Mouse (Mus musculus): ENCODE data around the gene 1700020D05Rik. TPM values are rescaled to one million over a fixed set of nuclear protein-coding genes. Genes with fewer than 3 reads are reported as not detected.
"Not testable (repeated sequence)": the region's sequence is repeated elsewhere in the genome, so short reads cannot be mapped to it uniquely, and the experiment has no call there.

The 1700020D05Rik gene
- total RNA-seq, 1 experiment from 2014 or later, result not detected

DNA sequence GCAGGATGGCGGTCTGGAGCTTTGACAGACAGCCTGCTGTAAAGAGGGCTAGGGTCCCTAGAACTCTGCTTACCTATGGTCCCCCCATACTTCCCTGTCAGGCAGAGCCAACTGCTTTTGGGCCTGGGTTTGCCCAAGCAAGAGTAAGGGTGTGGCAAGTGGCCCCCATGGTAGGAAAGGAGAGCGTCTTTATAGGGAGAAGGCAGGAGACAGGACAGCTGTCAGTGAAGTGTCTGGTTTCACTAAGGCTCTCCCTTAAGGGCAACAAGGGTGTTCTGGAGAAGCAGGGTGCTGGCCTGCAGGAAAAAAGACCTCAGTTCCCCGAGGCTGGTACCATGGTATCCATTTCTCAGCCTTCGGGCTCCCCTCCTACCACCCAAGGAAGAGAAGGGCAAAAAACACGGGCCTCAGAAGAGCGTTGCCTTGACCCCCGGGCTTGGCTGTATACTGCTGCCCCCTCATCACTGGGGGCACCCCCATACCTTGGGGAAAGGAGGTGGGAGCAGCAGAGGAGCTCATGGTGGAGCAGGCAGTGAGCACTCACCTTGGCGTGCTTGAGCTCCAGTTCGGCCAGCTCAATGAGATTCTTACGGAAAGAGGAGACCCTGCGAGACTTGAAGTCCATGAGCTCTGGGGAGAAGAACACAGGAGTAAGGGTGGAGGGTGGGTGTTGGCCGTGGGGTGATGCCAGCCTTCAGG is 8.1 kb downstream of the 1700020D05Rik start:
- ATAC-seq (replicated peaks; ENCODE audit: low read depth, poor library complexity, severe bottlenecking), result no peak

DNA sequence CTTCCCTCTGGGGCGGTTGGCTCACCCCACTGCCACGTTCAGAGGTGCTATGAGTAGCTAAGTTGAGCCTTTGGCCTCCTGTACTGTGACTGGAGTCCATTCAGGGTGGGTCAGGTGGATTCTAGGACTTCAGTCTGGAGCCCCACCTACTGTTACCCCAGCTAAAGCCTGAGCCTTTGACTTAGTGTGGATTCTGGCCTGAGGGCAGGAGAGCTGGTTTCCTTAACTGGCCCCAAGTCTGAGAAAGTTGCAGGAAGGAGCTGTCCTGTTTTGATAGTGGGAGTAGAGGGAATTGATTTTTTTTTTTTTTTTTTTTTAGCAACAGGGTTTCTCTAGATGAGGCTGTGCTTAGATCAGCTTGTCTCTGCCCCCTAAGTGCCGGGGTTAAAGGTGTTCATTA is 9.3 kb downstream of the 1700020D05Rik start:
- ATAC-seq (replicated peaks; ENCODE audit: low read depth, poor library complexity, severe bottlenecking), result no peak

DNA sequence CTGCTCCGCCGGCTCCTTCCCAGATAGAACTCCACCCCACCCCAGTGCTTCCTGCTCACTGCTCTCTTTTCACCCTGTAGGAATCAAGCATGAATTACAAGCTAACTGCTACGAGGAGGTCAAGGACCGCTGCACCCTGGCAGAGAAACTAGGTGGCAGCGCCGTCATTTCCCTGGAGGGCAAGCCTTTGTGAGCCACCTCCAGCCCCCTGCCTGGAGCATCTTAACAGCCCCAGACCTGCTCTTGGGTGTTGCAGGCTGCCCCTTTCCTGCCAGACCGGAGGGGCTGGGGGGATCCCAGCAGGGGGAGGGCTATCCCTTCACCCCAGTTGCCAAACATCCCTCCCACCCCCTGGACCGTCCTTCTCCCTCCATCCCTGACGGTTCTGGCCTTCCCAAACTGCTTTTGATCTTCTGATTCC is 10.3 kb downstream of the 1700020D05Rik start:
- ATAC-seq (replicated peaks; ENCODE audit: low read depth, poor library complexity, severe bottlenecking), result not testable (repeated sequence)

DNA sequence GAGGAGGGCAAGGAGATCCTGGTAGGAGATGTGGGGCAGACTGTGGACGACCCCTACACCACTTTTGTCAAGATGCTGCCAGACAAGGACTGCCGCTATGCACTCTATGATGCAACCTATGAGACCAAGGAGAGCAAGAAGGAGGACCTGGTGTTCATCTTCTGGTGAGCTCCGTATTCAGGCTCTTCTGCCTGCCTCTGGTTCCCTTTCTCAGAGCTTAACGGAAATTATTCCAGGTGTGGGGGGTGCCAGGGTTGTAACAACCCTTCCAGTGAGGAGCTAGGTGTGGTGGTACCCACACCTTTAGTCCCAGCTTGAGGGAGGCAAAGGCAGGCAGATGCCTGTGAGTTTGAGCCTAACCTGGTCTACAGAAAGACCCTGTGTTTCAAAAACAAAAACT is 10.9 kb downstream of the 1700020D05Rik start:
- ATAC-seq (replicated peaks; ENCODE audit: low read depth, poor library complexity, severe bottlenecking), result no peak

DNA sequence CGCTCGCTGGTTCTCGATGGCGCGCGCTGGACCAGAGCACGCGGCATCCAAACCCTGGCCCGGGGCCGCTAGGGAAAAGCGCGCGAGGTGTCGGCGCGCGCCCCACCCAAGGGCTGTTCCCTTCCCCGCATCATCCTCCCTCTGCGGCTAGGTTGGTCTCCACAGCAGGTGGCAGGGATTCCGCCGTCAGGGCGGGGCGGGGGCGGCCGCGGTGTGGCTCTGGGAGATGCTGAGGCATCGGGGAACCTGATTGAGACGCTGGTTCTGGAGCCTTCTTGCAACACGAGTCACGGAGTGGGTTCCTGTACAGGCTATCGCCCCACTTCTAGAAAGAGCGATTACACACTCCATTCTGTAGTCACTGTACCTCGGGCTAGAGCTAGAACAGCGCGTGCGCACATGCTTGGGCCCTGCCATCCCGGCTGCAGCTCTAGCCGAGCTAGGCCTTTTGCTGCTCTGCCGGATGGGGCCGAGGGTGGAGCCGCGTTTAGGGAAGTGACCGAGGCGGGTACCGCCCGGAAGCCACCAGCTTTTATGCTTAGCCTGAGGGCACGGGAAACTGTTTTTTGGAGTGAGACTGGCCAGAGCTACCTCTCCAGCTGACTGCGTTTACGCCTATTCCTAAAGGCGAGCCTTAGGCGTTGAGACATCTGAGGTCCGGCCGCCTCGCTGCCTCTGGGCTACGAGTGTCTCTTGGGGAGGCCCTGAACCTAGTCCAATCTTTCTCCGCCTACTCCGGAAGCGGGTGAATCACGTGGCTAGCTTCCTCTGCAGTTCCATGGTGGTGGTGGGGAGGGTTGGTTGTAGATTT is 12.5 kb downstream of the 1700020D05Rik start:
- peak; percentile 34 for ATAC-seq (replicated peaks; ENCODE audit: low read depth, poor library complexity, severe bottlenecking)

DNA sequence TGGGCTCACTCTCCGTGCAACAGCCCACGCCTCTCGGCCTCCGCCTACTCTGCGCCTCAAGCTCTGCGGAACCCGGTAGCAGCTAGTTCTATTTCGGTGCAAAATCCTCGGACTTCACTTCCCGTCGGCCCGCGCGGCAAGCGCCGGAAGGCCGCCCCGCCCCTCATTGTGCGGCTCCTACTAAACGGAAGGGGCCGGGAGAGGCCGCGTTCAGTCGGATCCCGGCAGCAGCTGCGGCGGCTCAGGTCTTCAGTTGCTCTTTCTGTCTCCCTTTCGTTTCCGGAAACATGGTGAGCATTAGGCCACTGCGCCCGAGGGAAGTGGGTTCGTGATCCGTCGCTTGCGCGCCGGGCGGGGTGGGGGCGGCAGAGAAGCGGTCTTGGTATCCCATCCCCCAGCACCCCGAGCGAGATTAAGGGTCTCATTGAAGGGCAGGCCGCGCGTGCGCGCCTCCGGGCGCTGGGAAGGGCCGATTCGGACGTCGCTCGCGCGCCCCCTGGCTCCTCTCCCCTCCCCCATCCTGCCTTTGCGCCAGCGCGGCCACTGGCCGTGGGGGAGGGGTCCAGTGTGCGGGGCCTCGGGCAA is 13.2 kb downstream of the 1700020D05Rik start, which contains the start of gene Cfl1:
Cfl1 (plus strand) TSS at position 143 of the 585 bp plus-strand sequence.
- ATAC-seq (replicated peaks; ENCODE audit: low read depth, poor library complexity, severe bottlenecking), result peak; percentile 46

DNA sequence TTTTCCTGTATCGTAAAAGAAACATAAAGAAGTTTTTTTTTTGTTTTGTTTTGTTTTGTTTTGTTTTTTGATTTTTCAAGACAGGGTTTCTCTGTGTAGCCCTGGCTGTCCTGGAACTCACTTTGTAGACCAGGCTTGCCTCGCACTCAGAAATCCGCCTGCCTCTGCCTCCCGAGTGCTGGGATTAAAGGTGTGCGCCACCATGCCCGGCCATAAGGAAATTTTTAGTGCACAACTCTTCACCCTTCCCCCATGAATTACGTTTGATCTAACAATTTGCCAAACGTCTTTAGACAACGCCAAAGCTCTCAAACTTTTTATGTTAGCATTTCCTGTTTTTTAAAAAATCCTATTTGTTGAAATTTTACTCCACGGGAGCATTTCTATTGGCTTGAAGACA is 13.9 kb downstream of the 1700020D05Rik start:
- not testable (repeated sequence) for ATAC-seq (replicated peaks; ENCODE audit: low read depth, poor library complexity, severe bottlenecking)

DNA sequence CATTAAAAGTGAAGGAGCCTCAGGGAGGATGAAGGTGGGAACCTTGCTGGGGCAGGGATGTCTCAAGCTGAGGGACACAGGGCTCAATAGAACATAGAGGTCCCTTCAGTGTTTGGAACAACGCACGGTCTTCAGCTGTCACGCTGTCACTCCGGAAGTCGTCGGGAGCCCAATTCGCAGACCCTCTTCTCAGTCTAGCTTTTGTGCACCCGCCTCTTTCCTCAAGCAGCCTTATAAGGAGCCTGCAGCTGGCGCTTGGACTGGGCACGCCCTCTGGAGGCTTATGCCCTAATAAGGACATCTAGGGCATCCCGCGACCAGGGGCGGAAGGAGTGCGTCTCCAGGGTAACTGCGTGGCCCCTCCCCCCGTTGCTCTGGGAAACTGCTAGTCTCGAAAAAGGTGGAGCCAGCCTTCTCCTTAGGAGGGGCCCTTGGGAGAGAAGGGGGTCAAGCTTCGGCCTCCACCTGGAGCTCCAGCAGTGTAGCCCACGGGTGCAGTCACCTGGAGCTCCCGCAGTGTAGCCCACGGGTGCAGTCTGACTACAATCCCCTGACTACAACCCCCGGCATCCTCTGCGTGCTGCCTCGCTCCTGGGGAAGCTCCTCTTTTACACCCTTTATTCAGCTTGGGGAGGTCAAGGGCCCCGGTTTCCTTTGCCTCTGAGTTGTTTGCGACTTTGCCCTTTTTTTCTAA is 14.6 kb downstream of the 1700020D05Rik start:
- ATAC-seq (replicated peaks; ENCODE audit: low read depth, poor library complexity, severe bottlenecking), result peak; percentile 57

DNA sequence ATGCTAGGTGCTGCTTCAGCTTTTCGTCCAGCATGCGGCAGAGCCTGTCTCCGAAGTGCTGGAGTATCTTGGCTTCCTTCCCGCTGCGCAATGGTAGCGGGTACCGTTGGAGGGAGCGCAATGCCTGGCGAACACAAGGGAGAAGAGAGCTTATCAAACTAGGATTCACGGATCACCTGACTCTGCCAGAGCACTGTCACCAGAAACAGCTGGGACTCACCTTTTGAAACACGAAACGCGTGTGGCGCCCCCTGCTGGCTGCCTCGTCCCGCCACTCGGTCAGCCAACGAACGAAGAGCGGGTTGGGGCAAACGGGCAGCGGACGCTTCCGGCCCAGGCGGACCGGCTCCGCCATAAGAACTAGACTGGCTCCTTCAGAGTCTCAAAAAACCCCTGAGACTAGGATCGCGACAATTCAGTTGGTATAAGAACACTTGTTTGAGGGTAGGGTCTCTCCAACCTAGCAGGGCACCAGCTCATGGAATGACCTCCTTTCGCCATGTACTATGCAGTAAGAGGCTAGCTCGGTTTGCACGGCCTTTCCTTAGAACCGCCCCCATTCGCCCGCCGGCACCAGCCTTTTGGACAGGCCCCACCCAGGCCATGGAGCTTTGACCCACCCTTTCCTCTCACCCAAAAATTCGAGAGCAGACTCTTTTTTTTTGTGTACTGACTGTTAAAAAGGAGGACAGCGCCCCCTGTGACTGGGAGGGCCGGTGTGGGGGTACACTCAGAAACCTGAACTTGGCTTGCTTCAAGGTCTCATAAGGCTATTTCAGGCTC is 15.6 kb downstream of the 1700020D05Rik start, which contains the start of gene Mus81:
Mus81 (minus strand) TSS at position 635 of the 783 bp plus-strand sequence.
- ATAC-seq (replicated peaks; ENCODE audit: low read depth, poor library complexity, severe bottlenecking), result peak; percentile 46

DNA sequence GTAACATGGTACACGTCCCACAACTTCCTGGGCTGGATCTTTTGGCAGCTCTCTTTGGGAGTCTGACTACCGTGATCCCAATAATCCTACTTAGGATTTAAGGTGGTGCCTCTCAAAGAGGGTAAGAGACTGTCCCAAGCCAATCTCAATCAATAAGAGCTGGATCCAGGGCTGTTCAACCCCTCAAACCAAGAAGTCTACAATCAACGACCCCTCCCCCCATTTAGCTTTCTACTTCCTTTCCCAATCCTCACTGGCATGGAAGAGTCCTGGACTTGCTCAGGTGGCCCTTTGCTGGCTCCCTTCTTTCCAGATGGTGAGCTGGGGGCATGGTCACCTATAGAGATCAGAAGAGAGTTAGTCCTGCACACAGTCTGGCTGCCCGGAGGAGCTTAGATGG is 16.8 kb downstream of the 1700020D05Rik start:
- no peak for ATAC-seq (replicated peaks; ENCODE audit: low read depth, poor library complexity, severe bottlenecking)

DNA sequence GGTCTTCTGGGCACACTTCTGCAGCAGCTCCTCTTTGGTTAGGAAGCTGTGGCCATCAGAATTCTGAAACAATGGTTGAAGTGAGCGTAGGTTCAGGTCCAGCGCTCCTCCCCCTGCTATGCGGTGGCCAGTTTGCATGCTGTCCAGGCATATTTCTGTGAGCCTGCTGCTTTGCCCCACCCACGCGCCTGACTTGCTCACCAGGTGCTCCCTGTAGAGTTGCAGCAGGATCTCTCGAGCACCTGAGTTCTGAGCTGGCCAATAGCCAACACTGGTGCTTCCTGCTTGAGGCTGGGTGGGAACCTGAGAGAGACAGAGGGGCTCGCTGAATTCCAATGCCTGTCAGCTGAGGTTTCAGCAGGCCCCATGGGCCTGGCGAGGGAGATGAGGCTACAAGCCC is 17.3 kb downstream of the 1700020D05Rik start:
- ATAC-seq (replicated peaks; ENCODE audit: low read depth, poor library complexity, severe bottlenecking), result no peak

DNA sequence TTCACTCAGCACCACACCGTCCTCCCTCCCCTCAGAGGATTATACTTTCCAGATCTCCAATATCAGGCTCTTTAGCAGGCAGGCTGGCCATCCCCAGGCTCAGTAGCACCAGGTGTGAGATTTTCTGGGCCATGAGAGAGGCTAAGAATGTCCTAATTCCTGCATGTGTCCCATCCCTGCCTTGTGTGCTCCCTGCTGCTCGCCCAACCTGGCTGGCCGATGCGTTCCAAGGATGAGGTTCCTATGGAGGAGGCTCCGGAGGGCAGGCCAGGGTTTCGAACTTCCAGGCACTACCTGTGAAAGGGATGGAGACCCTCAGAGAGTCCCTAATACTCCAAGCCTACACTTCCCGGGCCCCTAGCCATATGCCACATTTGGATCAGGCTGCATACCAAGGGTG is 17.8 kb downstream of the 1700020D05Rik start:
- no peak for ATAC-seq (replicated peaks; ENCODE audit: low read depth, poor library complexity, severe bottlenecking)

DNA sequence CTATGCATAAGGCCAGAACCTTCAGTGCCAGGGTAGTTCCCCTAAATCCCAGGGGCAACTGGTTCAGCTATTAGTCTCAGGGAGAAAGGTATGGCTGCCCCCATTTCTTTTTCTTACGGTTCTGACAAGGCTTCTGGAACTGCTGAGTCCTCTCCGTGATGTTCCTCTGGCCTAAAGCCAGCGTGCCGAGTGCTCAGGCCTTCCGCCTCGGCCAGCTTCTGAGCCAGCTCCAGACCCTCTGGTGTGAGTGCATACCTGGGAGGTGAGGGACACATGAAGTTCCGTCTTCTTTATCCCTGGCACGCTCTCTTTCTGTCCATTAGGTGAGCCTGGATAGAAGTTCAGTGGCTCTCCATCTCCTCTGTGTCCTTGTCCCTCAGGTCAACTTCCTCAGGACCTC is 18.2 kb downstream of the 1700020D05Rik start:
- ATAC-seq (replicated peaks; ENCODE audit: low read depth, poor library complexity, severe bottlenecking), result no peak

DNA sequence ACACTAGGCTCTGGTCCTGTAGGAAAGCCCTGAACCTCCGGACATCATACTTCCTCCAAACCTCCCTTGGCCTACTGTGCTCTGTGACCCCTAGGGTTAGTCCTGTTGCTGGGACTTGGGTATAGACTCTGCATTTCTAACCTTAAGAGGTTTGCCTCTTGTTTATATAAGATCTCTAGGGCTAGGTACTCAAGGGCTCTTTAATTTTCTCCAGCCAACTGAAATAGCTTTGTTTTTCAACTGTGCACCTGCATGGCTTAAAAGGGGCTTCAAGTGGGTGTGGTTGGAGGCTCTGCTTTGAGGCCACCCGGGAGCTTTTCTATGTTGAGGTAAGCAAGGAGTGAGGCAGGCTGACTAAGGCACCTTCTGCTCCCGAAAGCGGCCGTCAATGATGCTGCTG is 19.1 kb downstream of the 1700020D05Rik start:
- ATAC-seq (replicated peaks; ENCODE audit: low read depth, poor library complexity, severe bottlenecking), result no peak

DNA sequence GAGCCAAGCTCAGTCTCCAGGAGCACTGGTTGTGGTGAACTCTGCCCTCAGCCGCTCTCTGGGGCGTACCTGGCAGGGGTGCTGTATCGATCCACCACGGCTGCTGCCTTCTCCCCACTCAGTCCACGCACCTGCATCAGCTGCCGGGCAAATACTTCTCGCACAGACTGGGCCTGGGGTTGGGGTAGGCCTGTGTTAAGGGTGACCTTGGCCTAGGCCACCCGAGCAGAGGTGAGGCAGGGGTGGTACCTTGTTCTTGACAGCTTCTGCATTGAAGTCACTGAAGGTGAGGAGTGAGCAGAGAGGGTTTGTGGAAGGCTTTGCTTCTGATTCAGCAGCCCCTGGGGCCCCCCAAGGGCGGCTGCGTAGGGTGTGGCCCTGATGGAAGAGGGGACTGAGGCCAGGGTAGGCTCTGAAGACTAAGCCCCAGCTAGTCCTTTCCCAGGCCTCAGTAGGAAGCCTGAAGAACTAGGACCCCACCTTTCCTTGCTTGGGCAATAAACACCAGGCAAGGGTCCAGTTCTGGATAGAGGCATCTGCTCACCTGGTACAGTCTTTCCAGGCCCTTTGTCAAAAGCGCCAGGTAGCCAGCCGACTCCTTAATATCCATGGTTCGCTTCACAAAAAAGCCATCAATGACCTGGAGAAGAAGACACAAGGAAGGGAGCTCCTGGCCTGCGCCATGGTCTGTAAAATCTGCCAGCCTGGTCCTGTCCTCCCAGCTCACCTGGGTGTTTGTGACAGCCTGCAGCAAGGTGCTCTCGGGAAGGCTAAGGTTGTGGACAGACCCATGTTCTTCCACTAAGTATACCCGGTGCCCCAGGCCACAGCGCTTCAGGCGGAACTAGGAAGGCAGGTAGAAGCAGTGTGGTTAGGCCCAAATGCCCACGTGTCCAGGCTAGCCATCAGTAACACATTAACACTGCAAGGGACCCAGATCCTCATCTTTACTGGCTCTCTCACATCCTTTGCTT is 19.9 kb downstream of the 1700020D05Rik start:
- no peak for ATAC-seq (replicated peaks; ENCODE audit: low read depth, poor library complexity, severe bottlenecking)

DNA sequence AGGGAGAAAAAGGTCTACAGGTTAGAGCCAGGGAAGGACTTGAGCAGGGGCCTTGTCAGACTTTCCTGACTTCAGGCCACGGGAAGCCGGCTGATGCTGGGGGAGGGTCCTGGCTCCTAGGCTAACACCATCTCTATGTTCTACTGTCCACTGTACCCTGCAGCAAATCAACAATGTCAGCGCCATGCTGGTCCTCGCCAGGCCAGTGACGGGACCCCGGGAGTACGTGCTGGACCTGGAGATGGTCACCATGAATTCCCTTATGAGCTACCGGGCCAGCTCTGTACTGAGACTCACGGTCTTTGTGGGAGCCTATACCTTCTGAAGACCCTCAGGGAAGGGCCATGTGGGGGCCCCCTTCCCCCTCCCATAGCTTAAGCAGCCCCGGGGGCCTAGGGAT is 22.2 kb downstream of the 1700020D05Rik start:
- no peak for ATAC-seq (replicated peaks; ENCODE audit: low read depth, poor library complexity, severe bottlenecking)

DNA sequence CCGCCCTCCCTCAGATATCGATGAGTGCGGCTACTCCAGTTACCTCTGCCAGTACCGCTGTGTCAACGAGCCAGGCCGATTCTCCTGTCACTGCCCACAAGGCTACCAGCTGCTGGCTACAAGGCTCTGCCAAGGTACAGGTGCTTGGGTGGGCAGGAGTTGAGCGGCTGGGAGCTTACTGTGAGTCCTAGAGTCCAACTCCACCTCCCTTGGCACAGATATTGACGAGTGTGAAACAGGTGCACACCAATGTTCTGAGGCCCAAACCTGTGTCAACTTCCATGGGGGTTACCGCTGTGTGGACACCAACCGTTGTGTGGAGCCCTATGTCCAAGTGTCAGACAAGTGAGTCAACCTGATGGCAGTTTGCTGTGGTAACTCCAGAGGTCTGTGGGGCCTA is 23.6 kb downstream of the 1700020D05Rik start:
- no peak for ATAC-seq (replicated peaks; ENCODE audit: low read depth, poor library complexity, severe bottlenecking)

DNA sequence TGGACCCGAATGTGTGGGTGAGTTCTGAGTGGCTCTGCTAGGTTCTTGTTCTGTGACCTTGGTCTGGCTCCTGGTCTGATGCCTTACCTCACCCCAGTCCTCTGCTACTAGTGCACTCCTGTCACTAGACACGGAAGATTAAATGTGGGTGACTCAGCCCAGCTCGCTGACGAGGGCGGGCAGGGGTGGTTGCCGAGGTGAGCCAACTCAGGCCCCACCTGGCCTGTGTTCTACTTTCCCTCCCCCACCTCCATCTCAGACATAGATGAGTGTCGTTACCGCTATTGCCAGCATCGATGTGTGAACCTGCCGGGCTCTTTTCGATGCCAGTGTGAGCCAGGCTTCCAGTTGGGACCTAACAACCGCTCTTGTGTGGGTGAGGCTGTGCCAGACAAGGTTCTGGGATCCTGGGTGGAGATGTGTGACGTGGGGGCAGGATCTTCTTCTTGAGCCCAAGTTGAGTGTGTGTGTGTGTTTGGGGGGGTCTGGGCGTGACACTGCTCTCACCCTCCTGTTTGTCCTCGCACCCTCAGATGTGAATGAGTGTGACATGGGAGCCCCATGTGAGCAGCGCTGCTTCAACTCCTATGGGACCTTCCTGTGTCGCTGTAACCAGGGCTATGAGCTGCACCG is 25.8 kb downstream of the 1700020D05Rik start:
- no peak for ATAC-seq (replicated peaks; ENCODE audit: low read depth, poor library complexity, severe bottlenecking)
